Mouse (Mus musculus) thymus, adult 2 months (tissue): ENCODE data around the gene Pafah2.

ENCODE experiments used
- CTCF ChIP-seq: fragments of 200-500 bp; IDR thresholded peaks from 2 replicates; pipeline ENCODE4 v1.5.1; 2012; ENCODE audit warnings: mild to moderate bottlenecking, control low read depth, low read length, moderate library complexity, borderline replicate concordance; ENCODE audit not compliant: control insufficient read depth, poor library complexity, insufficient read depth; ENCODE audit errors: extremely low read depth
- POLR2A ChIP-seq: fragments of 200-500 bp; IDR thresholded peaks from 2 replicates; pipeline ENCODE4 v1.6.1; 2012; ENCODE audit warnings: mild to moderate bottlenecking, low read length, control low read depth, moderate library complexity; ENCODE audit not compliant: control insufficient read depth, poor library complexity, insufficient read depth; ENCODE audit errors: extremely low read depth

GRCm38 (mm10) chr4:134416177-134416576 lies 20.1 kb downstream of the Pafah2 start:
- TF ChIP-seq POLR2A: no peak
- no peak for TF ChIP-seq CTCF
